Mouse (Mus musculus) cerebellum, adult 2 months (tissue): ENCODE results near the gene Wasf2.

ENCODE experiments used
- CTCF ChIP-seq: fragments of 200-500 bp; IDR thresholded peaks from 2 replicates; pipeline ENCODE4 v1.5.1; 2011; ENCODE audit warnings: low read depth, mild to moderate bottlenecking, control low read depth, low read length, moderate library complexity, borderline replicate concordance; ENCODE audit not compliant: insufficient read depth
- POLR2A ChIP-seq: fragments of 200-500 bp; IDR thresholded peaks from 2 replicates; pipeline ENCODE4 v1.6.1; 2011; ENCODE audit warnings: low read length, control low read depth, borderline replicate concordance; ENCODE audit not compliant: insufficient read depth

- no peak for TF ChIP-seq POLR2A
- TF ChIP-seq CTCF = peak; percentile 69
These were observed 70.9 kb downstream of the Wasf2 start for GRCm38 (mm10) chr4:133201006-133201771.
